Mouse (Mus musculus) hindlimb bud, embryonic 11.5 days (tissue): ENCODE measurements at regions not wholly inside any gene's neighbourhood (a gene's known extent, or its start where the extent isn't known, plus 50 kb on each side); places are given as distances from the start of the nearest gene placed in this dataset.

Experiments used
- DNase-seq: peaks from one replicate; pipeline ENCODE4 v3.0.0-alpha.2; 2012; ENCODE audit warnings: low read depth, low spot score; ENCODE audit errors: extremely low spot score

DNA sequence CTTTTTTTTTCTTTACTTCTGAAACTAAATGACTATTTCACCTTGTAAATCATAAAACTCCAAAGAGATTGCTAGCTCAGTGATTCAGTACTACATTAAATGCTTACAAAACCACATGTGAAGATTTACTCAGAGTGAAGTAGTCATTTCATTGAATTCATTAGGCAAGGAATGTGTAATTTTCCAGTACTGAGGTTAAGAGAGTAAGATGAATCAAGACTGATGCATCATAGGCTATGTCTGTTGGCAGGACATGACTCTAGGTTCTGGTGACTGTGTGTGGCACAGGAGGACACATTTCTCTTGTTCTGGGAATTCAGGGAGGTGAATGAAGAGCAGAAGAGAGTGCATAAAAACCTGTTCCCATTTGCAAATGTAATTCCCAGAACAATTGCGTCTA, 741.7 kb downstream of the Slitrk6 start:
- DNase-seq, result no peak

DNA sequence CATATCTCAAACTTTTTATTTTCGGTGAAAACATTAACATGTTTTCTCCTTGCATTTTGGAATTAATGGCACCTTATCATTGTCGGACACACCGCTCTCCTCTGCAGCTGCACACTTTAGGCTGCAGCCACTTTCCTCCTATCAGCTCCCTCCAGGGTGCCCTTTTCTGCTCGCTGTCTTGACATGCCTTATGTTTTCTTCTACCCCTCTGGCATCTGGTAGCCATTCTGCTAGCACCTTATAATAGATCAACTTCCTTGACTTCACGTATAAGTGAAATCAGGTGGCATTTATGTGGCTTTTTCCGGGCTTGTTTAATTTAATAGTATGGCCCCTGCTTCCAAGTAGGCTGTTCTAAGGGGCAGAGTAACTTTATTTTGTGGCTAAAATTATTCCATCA, 747.8 kb downstream of the Slitrk6 start:
- DNase-seq, result peak; percentile 42

DNA sequence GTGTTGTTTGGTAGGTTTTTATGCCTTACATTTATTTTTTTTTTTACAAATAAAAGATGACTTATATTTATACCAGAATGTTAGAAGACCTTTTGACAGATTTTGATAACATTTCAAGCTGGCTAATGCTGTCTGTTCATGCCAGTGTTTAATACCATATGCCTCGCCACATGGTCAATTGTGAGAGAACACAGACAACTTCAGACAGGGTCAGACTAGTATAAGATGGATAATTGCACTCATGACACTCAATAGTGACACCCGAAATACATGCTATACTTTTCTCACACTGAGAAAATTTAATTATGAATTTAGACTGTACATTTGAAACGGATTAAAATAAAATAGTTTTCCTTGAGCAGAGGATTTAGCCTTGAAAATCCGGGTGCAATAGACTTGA, 769.9 kb downstream of the Slitrk6 start:
- no peak for DNase-seq

DNA sequence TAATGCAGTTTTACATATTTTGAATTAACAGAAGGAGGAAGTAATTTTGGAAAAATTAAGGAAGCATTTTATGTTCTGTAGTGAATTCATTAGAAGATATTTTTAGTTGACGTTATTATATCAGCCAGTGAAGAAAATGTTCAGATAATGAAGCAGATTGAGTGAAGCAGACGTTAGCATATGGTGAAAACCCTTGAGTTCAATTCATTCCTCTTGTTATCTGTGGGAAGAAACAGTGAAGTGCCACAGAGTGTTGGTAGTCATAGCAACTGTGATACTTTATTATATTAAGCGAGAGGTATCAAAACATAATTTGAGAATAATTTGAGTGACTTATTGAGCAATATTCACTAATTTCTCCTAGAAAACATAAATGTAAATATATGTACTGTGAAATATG, 796.9 kb downstream of the Slitrk6 start:
- no peak for DNase-seq

DNA sequence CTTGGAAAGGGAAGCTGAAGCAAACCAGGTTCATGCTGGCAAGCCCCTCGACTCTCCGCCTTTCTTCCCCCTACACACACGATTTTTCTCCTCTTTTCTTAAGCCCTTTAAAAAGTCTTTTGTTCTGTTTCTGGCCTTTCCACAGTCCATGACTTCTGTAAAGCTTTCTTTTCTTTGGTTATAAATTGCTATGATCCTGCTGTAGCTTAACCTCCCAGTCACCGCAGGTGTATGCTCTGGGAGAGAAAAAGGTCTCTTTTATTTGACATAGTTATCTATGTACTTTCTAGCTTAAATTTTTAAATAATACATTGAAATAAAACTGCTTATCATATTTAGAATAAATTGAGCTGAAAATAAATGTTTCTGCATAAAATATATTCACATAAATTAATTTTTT, 813.0 kb downstream of the Slitrk6 start:
- DNase-seq, result no peak

DNA sequence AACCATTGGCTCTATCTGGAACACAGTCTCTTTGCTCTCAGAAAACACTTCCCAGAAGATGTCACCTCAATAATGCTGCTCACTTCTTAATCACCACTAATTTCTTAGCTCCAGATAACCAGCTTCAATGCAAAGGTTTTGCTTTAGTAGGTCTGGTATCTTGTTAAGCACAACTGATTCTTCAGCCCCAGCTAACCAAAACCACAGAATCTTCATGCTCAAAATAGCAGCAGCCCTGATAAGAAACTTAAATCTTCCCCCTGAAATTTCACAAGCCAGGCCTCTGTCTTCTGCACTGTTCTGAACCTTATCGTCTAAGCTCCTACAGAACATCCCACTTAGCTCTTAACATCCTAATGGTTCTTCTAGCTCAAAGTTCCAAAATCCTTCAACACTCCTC, 813.8 kb downstream of the Slitrk6 start:
- no peak for DNase-seq

DNA sequence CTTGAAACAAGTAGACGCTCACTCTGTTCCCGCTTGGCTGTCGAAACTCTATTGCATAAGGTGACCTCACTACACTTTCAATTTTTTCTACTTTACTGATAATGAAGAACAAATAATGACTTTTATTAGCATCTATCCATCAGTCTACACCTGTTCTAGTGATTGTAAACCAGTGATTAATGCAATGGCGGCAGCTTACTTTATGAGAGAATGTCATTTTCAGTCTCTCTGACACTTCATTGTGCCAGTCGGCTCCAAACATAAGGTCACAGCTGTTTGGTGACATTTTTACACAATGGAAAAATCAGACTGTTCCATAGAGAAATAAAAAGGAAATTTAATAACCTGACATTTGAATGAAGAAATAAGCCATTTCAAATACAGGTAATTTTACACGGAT, 817.5 kb downstream of the Slitrk6 start:
- no peak for DNase-seq

DNA sequence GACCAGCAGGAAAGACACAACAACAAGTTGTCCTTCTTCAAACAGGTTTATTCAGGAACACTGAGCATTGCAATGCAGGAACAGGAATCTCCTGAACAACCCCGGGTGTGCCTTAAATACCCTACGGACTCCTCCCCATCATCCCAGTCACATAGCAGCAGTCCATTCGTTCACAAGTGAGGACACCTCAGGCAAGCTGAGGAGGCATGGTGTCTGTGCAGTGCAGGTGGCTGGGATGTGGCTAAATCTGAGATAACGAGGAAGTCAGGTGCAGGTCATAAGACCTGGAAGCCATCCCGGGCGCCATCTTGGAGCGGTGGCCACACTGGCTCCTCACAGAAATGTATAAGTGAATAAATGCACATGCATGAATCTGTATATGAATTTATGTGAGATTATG, 826.0 kb downstream of the Slitrk6 start:
- DNase-seq, result no peak

DNA sequence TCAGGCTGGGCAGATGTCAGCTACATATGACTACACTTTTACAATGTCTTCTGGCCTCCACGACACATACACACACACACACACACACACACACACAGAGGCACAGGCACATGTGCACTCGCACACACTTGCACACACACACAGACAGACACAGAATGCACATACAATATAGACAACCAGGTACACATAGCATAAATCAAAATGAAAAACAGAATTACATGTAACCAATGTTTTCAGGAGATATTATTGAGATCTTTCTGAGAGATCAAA, 863.1 kb downstream of the Slitrk6 start:
- DNase-seq, result no peak

DNA sequence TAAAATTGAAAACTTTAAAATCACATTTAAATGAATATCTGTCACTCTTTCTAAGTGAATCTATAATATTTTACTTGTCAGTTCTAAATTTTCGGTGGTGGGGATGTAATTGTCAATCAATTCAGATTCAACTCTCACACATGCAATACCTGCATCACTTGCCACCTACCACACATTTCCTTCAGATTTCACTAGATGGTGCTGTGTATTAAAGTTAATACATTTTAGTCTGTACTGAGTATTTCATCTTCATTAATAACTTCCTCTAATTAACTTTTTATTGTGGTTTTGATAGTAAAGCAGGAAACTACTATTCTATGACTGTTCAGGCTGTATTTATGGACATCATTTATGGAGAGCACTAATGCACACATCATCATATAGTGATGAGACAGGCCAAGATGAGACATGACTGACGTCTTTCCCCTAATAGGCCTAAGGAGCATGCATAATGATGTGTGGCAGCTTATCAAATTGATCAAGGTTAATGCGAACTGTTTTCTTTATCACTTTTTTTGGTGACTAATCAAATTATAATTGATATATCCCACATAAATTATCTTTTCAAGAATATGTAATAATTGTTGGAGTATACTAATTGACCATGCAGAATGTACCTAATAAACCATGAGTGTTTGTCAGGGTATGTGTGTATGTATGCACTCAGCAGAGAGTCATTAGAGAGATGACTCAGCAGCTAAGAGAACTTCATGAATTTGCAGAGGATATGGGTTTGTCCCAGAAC, 863.6 kb downstream of the Slitrk6 start:
- DNase-seq, result no peak

DNA sequence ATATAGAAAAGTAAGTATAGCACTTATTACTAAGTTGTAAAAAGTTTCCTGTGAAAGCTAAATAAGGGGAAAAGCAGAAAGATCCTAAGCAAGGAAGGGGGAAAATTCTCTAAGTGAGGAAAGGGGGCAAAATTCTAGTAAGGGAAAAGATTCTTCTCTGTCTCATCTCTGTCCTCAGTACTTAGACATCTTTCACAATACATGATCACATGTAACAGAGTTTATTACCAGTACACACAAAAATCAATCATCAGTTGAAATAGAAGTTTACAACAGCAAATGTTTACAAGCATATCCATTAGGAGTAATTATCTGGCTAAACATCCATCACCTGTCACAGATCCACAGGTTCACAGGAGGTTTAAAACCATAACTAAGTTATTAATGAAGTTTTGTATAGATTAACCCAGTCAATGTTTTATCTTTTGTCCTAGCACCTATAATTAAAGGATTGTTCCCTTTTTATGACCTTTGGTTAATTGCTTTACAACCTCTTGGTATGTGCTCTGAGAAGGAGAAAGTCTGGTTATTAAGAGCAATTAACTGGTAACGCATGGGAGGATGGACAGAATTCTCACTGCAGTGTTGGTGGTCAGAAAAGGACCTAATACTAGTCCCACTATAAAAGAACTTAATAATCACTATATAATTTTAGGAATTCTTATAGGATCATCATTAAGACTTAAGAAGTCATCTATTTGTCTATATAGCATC, 877.8 kb downstream of the Slitrk6 start:
- DNase-seq, result no peak

DNA sequence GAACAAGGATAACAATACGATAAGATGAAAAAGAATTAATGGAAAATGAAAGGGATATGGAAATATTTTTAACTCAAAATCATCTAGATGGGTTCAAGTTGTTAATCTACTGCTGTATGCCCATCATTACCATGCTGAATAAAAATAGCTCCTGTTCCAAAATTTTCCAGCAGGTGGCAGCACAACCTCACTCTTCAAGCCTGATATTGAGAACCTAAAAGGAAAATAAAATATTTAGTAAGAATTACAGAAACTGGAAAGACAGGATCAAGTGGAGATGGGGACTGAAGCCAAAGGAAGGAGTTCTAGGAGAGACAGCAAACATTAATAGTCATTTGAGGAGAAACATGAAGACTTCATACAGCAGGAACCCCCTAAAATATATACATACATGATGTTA, 880.7 kb downstream of the Slitrk6 start:
- DNase-seq, result peak; percentile 57

DNA sequence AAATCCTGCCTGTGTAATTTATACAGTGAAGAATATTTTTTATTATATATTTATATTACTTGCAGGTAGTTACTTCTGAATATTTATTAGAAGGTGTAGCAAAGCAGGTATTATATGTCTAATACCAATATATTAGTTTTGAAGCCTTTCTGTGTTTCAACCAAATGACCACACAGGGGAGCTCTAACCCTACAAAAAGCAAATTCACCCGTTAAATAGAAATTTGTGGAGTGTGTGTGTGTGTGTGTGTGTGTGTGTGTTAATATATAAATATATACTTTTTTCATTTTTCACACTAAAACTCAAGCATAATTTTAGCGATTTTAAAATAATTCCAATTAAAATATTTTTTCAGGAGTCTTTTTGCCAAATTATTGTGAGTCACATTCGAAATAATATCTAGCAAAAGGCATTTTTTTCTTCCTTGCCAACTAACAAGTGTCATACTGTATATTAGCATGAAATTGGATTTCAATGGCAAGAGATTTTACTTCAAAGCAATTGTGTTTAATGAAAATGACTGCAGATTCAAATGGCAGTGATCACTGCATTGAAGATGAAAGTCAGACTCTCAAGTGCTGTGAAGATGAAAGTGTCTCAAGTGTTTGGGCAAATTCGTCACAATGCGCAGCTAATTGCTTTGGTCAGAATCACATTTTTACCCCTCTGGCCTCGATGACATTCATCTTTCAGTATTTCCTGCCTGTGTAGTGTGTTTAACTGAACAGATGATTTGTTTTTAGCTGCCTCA, 914.4 kb downstream of the Slitrk6 start:
- DNase-seq, result no peak

DNA sequence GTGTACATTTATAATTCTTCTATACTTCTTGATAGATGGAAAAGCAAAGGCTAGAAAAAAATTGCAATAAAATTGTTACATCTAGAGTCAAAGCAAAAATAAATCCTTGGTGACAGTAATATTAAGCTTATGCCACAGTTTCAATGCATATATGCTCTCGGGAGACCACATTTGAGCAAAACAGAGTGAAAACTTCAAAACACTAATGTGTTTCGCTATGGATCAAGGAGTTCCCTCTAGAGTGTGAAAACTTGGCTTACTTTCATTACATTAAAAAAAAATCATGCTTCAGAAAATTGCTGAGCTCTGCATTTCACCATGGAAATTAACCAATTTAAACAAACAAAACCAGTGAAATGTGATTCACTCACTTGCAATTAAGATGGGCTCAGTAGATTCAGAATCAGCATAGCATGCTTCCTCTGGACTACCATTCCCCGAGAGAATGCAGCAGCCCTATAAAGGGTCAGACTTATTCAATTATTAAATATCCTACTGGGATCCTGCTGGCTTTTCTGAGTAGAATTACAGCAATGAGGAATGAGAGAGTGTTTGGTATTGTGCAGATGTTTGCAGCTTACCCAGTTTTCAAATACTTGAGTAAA, 888.7 kb upstream of the Slitrk1 start:
- DNase-seq, result no peak

DNA sequence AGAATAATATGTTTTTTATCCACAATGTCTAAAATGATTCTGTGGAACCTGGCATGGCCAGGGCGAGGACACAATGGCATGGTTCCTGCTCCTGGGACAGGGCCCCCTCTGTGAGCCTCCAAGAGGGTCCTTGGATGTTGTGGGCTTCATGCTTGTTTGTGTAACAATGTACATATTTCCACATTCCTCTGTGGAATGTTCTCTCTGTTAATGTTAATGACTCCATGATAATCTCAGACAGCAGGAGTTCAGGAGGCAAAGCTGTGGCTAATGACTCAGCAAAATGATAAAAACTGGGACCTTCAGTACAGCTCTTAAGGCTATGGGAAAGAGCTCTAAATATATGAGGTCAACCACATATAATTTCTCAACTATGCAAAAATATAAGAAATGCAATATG, 858.3 kb upstream of the Slitrk1 start:
- DNase-seq, result no peak

DNA sequence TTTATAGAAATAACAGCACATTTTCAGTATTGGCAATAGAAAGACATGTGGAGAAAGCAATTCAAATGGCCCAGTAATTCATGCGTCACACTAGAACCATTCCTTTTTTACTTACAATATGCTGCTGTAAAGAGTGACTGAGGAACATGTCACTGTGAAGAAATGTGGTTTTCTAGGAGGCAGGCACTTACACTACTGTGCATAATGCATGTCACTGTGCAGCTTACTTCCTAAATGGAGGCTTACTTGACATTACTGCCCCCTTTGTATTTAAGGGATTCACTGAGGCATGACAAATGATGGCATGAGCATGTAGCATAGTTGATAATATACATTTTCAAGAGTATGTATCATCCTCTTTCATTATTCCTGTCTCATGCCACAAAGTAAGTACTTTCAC, 846.9 kb upstream of the Slitrk1 start:
- no peak for DNase-seq
